Mouse (Mus musculus) kidney, adult 18-20 months (tissue): ENCODE data around the gene Slc25a34.

Source experiments
- DNase-seq: peaks from one replicate; pipeline ENCODE4 v3.0.0; 2021

The Slc25a34 gene

DNA sequence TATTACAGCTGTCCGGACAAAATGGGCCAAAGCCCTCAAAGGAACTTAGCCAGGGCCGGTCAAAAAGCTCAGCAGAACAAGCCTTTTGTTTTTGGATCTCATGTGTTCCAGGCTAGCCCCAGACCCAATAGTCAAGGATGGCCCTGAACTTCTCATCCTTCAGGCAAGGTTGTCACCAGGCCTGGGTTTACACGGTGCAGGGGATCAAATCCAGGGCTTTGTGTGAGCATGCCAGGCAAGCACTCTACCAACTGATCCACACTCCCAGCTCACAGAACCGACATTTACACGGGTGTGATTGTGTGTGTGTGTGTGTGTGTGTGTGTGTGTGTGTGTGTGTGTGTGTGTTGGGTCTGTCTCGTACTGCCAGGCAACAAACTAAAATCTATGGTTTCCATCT lies 6.8 kb downstream of the Slc25a34 start:
- DNase-seq, result no peak

DNA sequence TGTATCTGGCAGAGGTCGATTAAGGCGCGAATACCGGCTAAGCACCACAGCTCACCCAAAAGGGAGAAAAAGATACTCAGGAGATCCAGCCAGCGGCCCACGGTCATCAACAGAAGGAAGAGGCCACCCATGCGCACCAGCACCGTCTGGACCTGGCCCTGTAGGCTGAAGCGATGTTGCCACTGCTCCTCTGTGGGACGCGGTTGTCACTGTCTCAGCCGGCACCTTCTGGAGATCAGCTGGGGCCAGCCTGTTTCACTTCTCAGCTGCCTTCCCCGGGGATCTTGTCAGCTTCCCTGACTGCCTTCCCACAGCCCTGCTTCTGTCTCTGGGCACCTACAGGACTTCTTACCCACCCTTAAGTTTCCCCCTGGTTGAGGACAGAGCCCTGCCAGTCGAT lies 8.7 kb downstream of the Slc25a34 start:
- DNase-seq, result no peak

DNA sequence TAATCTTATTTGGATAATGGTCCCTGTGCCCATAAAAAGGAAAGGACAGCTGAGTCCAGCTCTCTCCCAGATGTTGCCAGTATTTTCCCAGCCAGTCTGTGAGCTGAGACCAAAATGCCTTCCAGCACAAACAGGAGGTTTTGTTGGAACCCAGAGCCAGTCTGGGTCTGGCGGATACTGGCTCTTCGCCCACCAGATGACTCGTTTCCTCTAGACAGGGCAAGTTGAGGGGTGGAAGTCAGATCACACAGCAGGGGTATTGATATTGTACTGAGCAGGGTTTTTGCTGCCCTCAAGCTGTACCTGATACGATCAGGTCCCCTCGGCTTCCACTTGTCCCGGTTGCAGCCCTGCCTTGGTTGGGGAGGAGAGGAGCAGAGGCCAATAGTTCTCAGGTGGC lies 14.1 kb downstream of the Slc25a34 start:
- DNase-seq, result peak; percentile 21

DNA sequence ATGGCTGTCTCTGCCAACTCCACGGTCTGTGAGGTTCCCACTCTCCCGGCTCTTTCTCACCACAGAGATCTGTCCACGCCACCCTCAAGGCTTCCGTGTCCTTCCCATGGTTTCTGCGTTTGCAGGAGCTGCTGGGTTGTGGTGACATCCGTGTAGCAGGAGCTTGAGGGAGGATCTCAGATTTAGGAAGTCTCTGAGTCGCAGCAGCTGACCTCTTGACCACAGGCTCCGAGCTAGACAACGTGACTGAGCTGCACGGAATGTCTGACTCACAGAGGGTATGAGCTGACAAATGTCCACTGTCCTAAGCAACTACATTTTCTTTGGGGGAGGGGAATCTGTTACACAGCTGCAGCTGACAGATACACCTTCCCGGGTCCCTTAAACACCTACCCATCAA lies 17.8 kb downstream of the Slc25a34 start, which contains the start of gene Fblim1:
TSS of gene Fblim1 (minus strand) at position 236 of the 400 bp plus-strand sequence.
- DNase-seq, result peak; percentile 49

GRCm38 (mm10) chr4:141605421-141605820 lies 18.2 kb downstream of the Slc25a34 start:
- no peak for DNase-seq

GRCm38 (mm10) chr4:141604493-141604892 lies 19.1 kb downstream of the Slc25a34 start:
- DNase-seq, result peak; percentile 76

GRCm38 (mm10) chr4:141603921-141604320 lies 19.7 kb downstream of the Slc25a34 start:
- DNase-seq, result no peak

GRCm38 (mm10) chr4:141602523-141603223 lies 20.9 kb downstream of the Slc25a34 start:
- DNase-seq, result peak; percentile 44

DNA sequence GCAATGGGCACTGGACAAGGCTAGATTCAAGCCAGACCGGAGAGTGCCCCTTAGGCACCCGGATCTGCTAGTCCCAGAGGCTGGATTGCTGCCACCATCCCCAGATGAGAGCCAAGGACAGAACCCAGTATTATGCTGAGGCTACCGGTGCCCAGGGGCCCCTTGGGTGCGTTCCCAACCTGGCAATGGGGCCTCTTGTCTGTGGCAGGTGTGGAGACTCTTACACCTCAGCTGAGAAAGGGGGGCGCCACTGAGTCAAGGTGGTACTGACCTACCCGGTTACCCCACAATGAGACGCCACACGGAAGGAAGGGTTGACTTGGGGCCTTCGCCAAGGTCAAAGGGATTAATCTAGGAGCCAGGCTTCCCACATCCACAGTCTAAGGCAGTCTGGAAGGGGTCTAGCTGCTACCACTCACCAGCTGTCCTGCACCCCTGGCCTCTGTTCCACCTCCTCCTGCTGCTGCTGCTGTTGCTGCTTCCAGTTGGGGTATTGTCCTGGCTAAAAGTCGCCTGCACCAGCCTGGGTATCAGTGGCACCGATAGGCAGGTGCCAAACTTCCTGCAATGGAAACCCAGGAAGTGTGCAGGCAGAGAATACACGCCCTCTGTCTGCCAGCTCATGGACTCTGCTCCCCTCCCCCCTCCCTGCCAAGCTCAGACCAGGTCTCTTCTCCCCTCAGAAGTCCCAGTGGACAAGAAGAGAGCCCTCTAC lies 22.3 kb downstream of the Slc25a34 start:
- DNase-seq, result peak; percentile 9

DNA sequence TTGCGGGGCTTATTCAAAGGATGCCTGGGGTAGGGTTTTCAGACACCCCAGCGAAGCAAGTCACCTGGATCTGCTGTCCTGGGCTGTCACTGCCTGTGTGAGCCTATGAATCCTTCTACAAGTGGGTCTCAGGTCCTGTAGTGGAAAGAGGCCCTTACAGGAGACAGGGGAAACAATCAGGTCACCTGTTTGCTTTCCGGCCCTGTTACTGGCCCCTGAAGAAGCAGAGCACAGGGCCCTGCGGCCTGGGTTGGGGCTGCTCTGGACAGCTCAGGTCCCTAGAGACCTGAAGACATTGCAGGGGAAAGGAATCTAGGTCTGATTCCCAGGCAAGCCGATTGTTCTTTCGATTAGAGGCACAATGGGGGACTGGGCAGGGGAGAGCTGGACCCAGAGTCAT lies 23.3 kb downstream of the Slc25a34 start:
- no peak for DNase-seq

GRCm38 (mm10) chr4:141599251-141600141 lies 24.1 kb downstream of the Slc25a34 start:
- no peak for DNase-seq

GRCm38 (mm10) chr4:141598894-141599250 lies 24.7 kb downstream of the Slc25a34 start:
- no peak for DNase-seq

GRCm38 (mm10) chr4:141598199-141598893 lies 25.3 kb downstream of the Slc25a34 start:
- DNase-seq, result no peak

GRCm38 (mm10) chr4:141596700-141597328 lies 26.8 kb downstream of the Slc25a34 start:
- DNase-seq, result no peak

DNA sequence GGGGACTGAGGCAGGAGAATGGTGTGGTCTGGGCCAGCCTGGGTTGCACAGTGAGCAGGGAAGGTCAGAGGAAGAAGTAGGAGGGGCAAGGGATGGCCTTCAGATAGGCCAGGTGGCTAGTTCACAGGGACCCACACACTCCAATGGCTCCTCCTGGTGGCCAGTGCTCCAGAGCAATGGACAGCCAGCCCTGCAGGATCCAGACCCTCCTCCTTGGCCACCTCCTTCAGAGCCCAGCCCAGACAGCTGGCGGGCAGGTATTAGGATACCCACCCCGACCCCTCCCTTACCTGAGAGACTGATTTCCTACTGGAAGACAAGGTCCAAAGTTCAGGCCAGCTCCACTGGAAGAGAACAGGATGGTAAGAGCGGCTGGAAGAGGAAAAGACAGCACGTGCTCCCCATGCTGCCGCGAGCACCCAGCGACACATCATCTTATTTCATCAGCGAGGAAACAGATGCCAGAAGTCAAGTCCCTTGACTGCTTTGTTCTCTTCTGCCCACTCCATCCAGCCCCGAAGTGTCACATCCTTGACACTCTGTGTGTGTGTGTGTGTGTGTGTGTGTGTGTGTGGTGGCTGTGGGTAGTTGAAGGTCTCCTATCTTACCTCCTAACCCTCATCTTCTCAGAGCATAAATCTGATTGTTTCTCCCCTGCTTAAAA lies 27.9 kb downstream of the Slc25a34 start:
- DNase-seq, result peak; percentile 59

DNA sequence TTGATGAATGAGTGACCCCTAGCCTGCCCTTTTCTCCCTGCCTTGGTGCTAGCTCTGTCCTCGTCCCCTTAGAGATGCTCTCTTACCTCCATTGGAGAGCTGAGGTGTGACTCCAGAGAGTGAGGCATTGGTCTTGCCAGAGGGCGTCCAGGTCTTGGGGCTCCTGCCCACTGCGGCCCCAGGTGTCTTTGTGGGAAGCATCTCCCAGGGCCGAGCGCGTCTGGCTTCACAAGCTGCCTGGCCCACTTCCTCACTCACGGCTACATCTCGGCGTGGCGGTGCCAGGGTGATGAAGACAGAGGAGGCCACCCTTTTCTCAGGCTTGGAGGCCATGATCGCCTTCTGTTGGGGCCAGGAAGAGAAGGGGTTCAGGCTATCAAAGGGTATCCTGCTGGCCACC lies 28.5 kb downstream of the Slc25a34 start:
- DNase-seq, result no peak

- DNase-seq, result peak; percentile 63
Measured at GRCm38 (mm10) chr4:141591547-141591946, 32.1 kb downstream of the Slc25a34 start.

DNA sequence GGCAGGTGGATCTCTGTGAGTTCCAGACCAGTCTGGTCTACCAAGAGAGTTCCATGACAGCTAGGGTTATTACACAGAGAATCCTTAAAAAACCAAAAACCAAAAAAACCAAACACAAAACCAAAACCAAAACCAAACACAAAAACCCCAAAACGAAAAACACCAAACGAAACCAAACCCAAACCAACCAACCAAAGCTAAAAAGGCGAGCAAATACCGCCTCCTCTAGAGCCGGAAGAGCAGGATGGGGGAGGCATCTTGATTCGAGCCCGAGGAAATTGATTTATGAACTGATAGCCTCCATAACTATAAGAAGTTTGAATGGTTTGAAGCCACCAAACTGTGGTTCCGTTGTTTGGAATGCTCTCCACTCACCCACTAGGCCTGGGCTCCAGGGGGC lies 39.7 kb downstream of the Slc25a34 start:
- no peak for DNase-seq

GRCm38 (mm10) chr4:141581051-141581450 lies 42.6 kb downstream of the Slc25a34 start:
- DNase-seq, result no peak

DNA sequence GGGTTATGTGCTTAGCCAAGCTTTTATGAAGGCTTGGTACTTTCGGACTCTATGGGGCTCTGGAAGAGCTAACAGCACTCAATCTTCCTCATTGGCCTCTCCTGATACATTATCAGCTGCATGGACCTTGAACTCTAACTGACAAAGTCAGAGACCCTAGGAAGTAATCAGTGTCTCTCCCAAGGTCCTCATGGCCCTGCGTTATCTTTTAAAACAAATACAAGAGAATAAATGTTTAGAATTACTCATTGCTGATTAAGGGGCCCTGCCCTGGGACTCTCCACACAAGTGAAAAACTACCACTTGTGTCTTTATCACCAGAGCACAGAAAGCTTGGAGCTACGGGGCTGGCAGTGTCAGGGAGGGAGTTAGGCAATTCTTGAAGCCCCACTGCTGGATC lies 44.8 kb downstream of the Slc25a34 start:
- DNase-seq, result no peak

- DNase-seq, result no peak
Measured at GRCm38 (mm10) chr4:141576877-141577276, 46.7 kb downstream of the Slc25a34 start.

- DNase-seq, result no peak
Measured at GRCm38 (mm10) chr4:141576404-141576803, 47.2 kb downstream of the Slc25a34 start.
